Mouse (Mus musculus): ENCODE data around the gene Fcgbp.

Gene Fcgbp

DNA sequence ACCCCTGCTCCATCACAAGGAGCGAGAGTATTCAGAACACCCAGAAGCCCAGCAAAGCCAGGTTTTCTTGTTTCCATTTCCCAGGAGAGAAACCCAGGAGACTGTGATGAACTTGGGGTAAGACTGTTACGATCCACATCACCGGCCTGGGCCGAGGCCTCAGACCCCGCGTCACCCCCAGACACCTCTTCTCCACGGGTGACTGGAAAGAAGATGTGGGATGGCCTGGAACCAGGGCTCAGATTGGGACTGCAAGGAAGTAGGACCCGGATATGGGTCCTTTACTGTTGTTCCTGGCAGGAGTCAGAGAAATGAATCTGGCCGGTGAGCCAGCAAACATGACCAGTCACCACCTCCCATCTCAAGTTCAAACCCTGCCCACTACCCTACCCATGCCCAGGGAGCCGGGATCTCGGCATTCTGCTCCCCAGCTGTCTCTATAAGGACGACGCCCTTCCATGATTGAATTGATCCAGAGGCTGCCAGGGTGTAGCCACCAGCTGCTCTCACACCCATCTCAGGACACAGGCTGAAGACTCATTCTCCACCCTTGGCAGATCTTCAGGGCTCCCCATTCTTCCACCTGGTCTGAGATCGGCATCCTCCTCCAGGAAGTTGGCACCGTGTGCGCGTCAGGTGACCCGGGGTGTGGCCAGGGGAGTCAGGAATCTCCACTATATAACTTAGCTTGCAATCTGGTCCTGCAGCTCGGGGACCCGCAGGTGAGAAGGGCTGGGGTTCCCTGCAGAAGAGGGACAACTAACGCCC is at the start of gene Fcgbp:
TSS of gene Fcgbp (plus strand) at position 706 of the 768 bp plus-strand sequence.
- in situ Hi-C loops (cut with MboI; ENCODE audit: unreplicated experiment in 2 of 2) = no loop called here

DNA sequence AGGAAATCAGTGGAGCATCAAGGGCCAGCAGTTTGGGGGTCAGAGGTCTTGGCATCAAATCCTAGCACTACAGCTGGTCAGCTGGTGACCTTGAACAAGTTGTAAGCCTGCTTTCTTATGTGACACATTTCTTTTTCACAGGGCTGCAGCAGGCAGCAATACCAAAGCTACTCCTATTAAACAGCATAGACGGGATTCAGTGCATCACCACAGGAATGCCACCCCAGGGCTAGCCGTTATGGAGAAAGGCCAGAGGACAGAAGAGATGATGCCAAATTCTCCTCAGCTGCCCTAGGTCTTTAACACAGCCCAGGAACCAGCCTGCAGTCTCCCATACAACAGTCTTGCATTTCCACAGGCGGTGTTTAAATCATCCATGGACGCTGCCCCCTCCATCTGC is 26.5 kb upstream of the Fcgbp start:
- in situ Hi-C loops (cut with MboI; ENCODE audit: unreplicated experiment in 2 of 2) = no loop called here

DNA sequence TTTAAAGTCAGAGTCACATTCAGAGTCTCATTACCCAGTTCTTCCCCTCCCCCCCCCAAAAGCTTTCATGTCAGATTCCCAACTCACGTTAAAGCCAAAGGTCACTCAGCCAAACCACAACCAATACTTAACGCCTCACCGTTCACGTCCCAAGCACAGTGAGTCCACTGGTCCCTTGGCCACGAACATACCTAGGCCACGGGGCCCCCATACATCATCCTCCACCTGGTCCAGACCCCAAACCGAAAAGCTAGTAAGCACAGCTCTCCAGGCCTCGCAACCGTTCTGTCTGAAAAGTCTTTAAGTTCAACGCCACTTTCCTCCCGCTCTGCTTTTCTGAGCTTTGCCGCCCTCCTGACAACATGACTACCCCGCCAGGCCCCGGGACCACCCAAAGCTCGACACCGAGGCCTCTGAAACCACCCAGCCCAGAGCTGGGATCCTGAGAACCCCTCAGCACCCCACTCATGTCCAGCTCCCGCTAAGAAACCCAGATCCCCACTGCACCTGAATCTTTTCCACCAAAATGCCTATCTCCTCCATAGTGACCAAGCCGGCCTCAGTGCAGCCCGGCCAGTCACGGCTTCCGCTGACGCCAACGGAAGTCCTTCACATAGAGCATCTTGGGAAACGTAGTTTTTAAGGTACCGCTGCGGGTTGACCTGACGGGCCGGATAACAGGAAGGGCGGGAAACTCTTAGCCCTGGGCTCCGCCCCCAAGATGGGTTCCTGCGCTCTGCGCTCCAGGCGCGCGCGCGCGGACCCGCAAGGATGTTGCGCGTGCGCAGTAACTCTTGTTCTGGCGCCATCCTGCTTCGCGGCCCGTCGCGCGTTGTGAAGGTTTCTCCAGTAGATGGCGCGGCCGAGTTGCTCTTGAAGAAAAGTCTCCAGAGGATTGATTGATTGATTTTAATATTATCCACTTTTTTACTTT is 21.3 kb upstream of the Fcgbp start, which contains the start of gene Psmc4:
TSS of gene Psmc4 (minus strand) at position 626 of the 934 bp plus-strand sequence.
- in situ Hi-C loops (cut with MboI; ENCODE audit: unreplicated experiment in 2 of 2) = loop anchor here (10.0 kb wide), 3 partner anchors 115 to 245 kb away; partner anchors contain the start of genes Fbl (in 1 of the 2) and Selenov (in 1 of the 2)

DNA sequence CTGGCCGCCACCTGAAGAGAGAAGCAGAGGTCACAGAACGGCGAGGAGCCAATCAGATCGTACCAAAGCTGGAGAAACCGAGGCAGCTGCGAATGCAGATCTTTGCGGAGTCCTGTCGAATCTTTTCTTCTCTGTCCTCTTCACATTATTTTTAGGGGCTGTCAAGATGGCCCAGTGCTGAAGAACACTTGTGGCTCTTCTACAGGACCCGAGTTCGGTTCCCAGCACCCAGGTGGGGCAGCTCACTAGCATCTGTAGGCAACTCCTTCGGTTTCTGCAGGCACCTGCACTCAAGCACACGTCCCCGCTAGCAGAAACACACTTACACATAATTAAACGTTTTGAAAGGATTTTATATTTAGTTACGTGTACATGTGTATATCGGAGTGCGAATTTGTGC is 20.5 kb upstream of the Fcgbp start:
- in situ Hi-C loops (cut with MboI; ENCODE audit: unreplicated experiment in 2 of 2) = loop anchor here (10.0 kb wide), 3 partner anchors 114 to 244 kb away; partner anchors contain the start of genes Fbl (in 1 of the 2) and Selenov (in 1 of the 2)

DNA sequence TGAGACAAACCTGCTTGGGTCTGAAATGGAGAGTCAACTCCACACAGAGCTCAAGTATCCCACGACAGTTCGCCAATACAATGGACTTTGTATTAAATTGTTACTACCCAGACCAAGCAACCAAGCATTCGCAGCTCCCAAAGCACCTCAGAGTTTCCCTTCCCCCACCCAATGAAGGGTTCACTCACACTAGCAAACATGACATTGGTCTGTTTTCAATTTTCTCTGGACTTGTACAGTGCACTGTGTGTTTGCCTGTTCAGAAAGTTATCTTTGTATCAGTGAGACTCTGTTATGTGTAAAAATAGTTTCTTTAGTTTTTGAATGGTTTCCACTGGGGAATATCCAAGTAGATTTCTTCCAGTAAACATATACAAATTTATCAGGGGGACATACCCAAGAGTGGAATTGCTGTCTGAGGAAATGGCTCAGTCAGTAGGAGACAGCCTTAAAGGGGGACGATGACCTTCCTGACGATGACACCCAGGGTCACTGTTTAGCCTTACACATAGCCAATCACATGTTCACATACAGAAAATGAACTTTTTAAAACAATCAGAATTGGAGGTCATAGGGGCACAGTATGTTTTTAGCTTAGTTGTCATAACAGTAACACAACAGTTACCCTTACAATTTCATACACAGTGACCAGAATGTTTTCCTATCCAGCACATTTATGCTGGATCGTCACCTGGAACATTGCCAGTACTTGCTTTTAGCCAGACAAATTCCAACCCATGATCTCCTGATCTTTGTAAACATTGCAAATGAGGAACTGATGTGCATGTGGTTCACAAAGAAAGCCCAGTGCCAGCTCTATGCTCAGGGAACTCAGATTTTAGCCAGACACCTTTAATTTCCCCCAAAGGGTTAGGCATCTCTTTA is 17.7 kb upstream of the Fcgbp start:
- in situ Hi-C loops (cut with MboI; ENCODE audit: unreplicated experiment in 2 of 2) = loop anchor here (10.0 kb wide), 3 partner anchors 112 to 242 kb away; partner anchors contain the start of genes Fbl (in 1 of the 2) and Selenov (in 1 of the 2)

DNA sequence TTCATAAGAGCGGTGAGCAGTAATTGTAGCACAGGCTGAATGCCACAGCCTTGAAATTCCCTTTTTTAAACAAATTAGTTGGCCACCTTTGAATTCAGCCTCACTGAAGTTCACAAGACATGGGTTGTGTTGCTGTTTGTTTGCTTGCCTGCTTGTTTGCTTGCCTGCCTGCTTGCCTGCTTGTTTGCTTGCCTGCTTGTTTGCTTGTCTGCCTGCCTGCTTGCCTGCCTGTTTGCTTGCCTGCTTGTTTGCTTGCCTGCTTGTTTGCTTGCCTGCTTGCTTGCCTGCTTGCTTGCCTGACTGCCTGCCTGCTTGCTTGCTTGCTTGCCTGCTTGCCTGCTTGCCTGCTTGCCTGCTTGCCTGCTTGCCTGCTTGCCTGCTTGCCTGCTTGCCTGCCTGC is 11.1 kb upstream of the Fcgbp start:
- in situ Hi-C loops (cut with MboI; ENCODE audit: unreplicated experiment in 2 of 2) = loop anchor here (10.0 kb wide), 3 partner anchors 105 to 235 kb away; partner anchors contain the start of genes Fbl (in 1 of the 2) and Selenov (in 1 of the 2)

DNA sequence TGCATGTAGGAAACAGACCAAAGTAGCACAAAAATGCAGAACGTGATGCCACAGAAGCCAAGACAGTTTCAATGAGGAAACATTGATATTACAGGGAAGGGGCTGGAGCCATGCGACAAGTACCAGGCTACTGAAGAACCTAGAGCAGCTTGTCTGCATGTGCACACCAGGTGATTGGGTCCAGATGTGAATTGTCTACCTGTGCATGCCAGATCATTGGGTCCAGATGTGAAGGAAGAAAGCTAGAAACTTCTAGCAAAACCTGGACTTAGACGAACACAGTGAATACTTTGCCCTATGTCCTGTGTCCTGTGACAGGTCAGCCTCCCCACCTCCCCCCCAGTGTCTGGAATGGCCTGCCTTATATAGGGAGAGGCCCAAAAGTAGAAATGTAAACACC is 2.4 kb upstream of the Fcgbp start:
- in situ Hi-C loops (cut with MboI; ENCODE audit: unreplicated experiment in 2 of 2) = no loop called here

DNA sequence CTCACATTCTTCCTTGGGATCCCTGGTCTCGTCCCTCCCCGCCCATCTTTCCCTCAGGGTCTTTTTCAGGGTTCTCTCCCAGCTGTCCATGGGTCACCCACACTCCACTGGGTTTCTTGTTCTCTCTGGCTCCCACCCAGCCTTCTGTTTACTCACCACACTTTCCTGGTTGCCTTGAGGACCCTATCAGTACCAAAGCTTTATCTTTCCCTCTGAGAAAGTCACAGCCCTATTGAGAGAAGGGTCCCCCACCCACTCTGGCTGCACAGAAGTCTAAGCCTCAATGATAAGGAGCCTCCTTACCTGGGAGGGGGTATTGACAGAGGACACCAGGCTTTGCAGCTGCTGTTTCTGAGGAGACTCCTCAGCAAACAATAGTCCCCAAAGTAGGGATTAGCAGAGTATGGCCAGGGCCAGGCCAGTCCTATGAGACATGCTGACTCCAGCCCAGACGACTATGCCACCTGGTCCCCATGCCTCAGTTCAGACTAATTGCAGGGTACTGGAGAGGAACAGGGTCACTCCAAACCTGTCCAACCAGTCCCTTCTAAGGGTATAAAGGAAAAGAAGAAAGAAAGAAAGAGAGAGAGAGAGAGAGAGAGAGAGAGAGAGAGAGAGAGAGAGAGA is 1.4 kb upstream of the Fcgbp start:
- in situ Hi-C loops (cut with MboI; ENCODE audit: unreplicated experiment in 2 of 2) = no loop called here

DNA sequence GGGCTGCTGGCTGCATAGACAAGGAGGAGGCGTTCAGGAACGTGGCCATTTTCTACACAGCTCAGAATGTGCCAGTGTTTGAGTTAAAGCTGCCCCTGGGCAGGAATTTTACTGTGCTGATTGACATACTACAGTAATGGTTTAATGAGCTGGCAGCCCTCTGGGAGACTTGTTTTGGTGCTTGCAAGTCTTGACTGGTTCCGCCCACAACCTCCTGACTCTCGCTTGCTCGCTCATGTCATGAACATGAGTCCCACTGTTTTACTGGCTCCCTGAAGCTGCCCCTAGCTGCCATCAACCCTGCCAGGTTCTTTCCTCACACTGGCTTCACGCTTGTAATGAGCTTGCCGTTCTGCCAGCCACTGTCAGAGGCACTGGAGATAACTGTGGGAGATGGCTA is 13.2 kb downstream of the Fcgbp start:
- in situ Hi-C loops (cut with MboI; ENCODE audit: unreplicated experiment in 2 of 2) = no loop called here

DNA sequence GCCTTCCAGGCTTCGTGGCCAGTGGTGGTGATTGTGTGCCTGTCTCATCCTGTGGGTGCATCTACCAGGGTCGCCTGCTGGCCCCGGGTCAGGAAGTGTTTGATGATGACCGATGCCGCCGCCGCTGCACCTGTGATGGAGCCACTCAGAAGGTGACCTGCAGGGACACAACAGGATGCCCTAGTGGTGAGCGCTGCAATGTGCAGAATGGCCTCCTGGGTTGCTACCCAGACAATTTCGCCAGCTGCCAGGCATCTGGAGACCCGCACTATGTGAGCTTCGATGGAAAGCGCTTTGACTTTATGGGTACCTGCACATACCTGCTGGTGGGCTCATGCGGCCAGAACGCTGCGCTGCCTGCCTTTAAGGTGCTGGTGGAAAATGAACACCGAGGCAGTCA is 15.2 kb downstream of the Fcgbp start:
- in situ Hi-C loops (cut with MboI; ENCODE audit: unreplicated experiment in 2 of 2) = no loop called here

DNA sequence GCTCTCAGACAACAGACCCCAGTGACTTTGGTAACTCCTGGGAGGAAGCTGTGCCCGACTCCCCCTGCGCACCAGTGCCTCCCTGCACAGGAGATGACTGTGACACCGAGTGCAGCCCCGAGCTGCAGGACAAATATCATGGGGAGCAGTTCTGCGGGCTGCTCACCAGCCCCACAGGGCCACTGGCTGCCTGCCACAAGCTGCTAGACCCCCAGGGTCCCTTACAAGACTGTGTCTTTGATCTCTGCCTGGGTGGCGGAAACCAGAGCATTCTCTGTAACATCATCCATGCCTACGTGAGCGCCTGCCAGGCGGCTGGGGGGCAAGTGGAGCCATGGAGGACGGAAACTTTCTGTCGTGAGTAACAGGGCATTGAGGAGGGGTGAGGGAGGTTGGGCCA is 22.5 kb downstream of the Fcgbp start:
- in situ Hi-C loops (cut with MboI; ENCODE audit: unreplicated experiment in 2 of 2) = no loop called here

DNA sequence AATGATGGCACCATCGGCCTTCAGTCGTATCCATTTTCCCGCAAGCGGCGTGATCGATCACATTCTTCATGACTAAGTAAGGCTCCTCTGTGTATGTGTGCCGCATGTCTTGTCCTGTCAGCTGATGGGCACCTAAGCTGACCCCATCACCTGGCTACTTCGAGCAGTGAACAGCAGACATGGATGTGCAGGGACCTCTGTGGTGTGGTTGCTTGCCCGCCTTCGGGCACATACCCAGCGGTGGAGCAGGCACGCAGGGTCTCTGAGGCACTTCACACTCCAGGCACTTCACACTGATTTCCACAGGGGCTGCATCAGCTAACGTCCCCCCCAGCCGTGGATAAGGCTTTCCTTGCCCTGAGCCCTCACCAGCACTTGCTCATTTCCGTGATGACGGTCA is 28.1 kb downstream of the Fcgbp start:
- in situ Hi-C loops (cut with MboI; ENCODE audit: unreplicated experiment in 2 of 2) = no loop called here

DNA sequence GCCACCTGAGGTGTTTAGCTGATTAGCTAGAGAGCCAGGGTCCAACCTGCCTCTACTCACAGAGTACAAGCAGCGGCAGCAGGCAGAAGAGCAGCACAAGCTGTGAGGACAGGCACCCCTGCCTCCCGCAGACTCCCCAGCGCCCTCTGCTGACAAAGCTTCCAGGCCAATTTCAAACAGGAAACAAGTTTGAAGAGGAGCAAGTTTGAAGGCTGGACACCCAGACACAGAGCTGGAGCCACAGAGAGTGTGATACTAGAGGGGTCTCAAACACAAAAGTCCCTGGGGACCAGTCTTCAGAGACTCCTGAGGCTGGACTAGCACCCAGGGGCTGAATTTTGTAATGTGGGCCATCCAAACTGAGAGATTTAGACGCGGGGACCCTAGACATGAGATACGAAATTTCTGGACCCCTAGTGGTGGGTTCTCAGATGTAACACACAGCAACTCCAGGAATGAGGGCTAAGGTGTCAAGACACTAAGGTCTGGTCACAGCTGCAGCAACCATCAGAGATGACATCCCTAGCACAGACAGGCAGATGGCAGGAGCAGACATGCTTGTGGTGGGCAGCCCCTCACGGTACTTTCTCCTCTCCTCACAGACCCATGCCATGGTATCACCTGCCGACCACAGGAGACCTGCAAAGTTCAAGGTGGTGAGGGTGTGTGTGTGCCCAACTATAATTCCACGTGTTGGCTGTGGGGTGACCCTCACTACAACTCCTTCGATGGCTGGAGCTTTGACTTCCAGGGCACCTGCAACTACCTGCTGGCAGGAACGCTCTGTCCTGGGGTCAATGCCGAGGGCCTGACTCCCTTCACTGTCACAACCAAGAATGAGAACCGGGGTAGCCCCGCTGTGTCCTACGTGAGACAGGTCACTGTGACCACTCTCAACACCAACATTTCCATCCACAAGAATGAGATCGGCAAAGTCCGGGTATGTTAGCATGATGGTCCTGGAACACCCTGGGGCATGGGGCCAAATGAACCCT is 29.9 kb downstream of the Fcgbp start:
- in situ Hi-C loops (cut with MboI; ENCODE audit: unreplicated experiment in 2 of 2) = loop anchor here in 1 of 2 experiments (25.0 kb wide), 1 partner anchor 1461 kb away; no protein-coding TSS in a partner anchor

DNA sequence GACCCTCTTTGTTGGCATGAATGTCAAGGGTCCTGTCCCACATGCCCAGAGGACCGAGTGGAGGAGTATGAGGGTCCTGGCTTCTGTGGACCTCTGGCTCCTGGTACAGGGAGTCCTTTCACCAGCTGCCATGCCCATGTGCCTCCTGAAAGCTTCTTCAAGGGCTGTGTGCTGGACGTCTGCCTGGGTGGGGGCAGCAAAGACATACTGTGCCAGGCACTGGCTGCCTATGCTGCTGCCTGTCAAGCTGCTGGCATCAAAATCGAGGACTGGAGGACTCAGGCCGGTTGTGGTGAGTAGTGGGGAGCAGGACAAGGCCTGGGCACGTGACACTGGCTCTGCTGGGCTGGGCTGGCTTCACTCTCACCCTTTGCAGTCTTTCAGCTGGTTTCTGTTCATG is 31.9 kb downstream of the Fcgbp start:
- in situ Hi-C loops (cut with MboI; ENCODE audit: unreplicated experiment in 2 of 2) = loop anchor here in 1 of 2 experiments (25.0 kb wide), 1 partner anchor 1459 kb away; no protein-coding TSS in a partner anchor

DNA sequence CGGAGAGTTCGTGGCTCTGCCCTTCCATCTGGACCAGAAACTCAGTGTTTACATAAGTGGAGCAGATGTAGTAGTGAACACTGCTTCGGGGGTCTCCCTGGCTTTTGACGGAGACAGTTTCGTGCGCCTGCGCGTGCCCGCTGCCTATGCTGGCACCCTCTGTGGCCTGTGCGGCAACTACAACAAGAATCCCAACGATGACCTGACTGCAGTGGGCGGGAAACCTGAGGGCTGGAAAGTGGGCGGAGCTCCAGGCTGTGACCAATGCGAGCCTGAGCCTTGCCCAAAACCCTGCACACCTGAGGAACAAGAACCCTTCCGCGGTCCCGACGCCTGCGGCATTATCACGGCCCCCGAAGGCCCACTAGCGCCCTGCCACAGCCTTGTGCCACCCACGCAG is 33.6 kb downstream of the Fcgbp start:
- in situ Hi-C loops (cut with MboI; ENCODE audit: unreplicated experiment in 2 of 2) = loop anchor here in 1 of 2 experiments (25.0 kb wide), 1 partner anchor 1458 kb away; no protein-coding TSS in a partner anchor

DNA sequence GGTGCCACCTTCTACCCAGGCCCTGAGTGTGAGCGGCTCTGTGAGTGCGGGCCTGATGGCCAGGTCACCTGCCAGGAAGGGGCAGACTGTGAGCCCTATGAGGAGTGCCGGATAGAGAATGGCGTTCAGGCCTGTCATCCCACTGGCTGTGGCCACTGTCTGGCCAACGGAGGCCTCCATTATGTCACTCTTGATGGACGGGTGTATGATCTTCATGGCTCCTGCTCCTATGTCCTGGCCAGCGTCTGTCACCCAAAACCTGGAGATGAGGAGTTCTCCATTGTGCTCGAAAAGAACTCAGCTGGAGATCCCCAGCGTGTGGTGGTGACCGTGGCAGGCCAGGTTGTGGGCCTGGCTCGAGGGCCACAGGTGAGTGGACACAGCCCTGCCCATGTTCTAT is 35.2 kb downstream of the Fcgbp start:
- in situ Hi-C loops (cut with MboI; ENCODE audit: unreplicated experiment in 2 of 2) = loop anchor here in 1 of 2 experiments (25.0 kb wide), 1 partner anchor 1456 kb away; no protein-coding TSS in a partner anchor

DNA sequence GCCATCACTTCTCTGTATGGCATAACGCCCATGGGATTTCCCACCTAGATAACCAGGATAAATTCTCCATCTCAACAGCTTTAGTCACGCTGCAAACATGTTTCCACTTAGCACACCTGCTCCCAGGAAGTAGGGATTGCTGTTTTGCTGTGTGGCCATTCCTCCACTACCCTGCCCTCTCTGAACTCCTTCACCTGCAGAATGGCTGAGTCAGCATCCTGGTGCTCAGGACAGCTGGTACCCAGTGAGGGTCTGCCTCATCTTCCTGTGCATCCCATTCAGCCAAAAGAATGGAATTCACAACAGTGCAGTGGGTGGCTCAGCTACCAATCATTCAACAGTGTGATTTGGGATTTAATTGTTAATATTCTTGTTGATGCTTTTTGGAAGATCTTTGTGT is 43.6 kb downstream of the Fcgbp start:
- in situ Hi-C loops (cut with MboI; ENCODE audit: unreplicated experiment in 2 of 2) = loop anchor here in 1 of 2 experiments (25.0 kb wide), 1 partner anchor 1448 kb away; no protein-coding TSS in a partner anchor

DNA sequence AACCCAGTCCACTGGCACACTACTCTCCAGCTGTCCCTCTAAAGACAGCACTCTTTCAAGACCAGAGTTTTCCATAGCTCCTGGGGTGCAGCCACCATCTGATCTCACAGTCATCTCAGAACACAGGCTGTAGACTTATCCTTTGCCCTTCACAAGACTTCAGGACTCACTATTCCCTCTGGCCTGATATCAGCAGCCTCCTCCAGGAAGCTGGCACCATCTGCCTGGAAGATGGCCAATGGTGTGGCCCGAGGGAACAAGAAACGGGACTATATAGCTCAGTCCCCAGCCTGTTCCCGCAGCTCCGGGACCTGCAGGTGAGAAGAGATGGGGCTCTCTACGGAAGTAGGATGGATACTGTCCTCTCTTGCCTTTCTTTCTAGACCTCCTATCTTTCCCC is 58.1 kb downstream of the Fcgbp start, which contains the start of gene 9530053A07Rik:
TSS of gene 9530053A07Rik (plus strand) at position 301 of the 400 bp plus-strand sequence.
- in situ Hi-C loops (cut with MboI; ENCODE audit: unreplicated experiment in 2 of 2) = no loop called here
